ENCODE assay signal across 8 mouse cellular contexts in the genomic region with DNA sequence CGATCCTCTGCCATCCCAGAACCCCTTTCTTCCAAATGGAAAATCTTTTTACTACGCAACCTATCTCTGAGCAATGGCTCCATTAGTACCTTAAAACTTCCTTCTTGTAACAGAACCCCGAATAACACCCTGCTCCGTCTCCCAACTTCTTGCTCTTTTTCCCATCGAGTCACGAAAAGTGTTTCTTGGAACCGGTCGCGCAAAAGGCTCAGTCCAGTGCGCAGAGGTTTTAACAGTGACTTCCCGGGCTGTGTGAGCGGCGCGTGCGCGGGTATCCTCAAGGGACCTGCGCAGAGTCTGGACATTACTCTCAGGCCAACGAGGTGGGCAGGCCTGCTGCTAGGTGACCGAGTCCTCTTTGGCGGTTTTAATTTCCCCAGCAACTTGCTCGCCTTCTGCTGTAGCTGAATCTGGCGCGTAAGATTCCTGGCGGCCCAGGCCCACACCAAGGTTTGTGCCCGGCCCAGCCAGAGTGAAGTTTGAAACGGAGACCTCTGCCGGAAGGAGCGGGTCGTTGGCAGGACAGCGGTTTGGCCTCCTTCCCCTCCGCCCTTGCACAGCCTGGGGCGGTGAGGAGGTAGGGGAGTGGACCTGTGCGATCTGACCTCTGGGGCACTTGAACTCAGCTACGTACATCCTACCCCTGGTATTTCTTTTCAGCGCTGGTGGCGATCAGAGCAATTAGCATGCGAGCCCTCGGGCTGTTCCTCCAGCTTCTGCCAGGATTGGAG.
DNase-seq lines count a peak whose midpoint lies in the region; ATAC-seq and TF ChIP-seq lines count a peak whose summit lies in the region.

No protein-coding gene starts in this region.

- no peaks in the 10 kb centered on the region for H3K36me3 ChIP-seq in heart, embryonic 11.5 days (ENCODE audit: control insufficient read depth, insufficient read depth, low read length)
- H3K36me3 ChIP-seq in kidney, embryonic 15.5 days: no peaks in the 10 kb centered on the region
- no peaks in the 10 kb centered on the region for H3K36me3 ChIP-seq in liver, embryonic 12.5 days
- H3K36me3 ChIP-seq in stomach, embryonic 15.5 days: no peaks in the 10 kb centered on the region

- H3K4me1 ChIP-seq in embryonic fibroblast, embryonic 13.5 days (ENCODE audit: control insufficient read depth, insufficient read depth, low read length): no peaks in the 10 kb centered on the region
- H3K4me1 ChIP-seq in heart, embryonic 11.5 days (ENCODE audit: control insufficient read depth, insufficient read depth, low read length): no peaks in the 10 kb centered on the region
- no peaks in the 10 kb centered on the region for H3K4me1 ChIP-seq in kidney, embryonic 15.5 days
- peaks cover 10% of the 10 kb centered on the region for H3K4me1 ChIP-seq in liver, embryonic 12.5 days
- no peaks in the 10 kb centered on the region for H3K4me1 ChIP-seq in stomach, embryonic 15.5 days

- peak overlapping the region; percentile 34 for H3K27ac ChIP-seq in embryonic fibroblast, embryonic 13.5 days (ENCODE audit: insufficient read depth, low read length)
- H3K27ac ChIP-seq in heart, embryonic 11.5 days (ENCODE audit: low read depth, low read length): peak overlapping the region; percentile 62
- peak overlapping the region; percentile 87 for H3K27ac ChIP-seq in kidney, embryonic 15.5 days
- peak overlapping the region; percentile 72 for H3K27ac ChIP-seq in liver, embryonic 12.5 days
- H3K27ac ChIP-seq in stomach, embryonic 15.5 days: peak overlapping the region; percentile 84

- H3K27me3 ChIP-seq in heart, embryonic 11.5 days (ENCODE audit: control insufficient read depth, insufficient read depth, low read length): no peaks in the 10 kb centered on the region
- H3K27me3 ChIP-seq in kidney, embryonic 15.5 days: no peaks in the 10 kb centered on the region
- H3K27me3 ChIP-seq in liver, embryonic 12.5 days (replicated peaks): no peaks in the 10 kb centered on the region
- no peaks in the 10 kb centered on the region for H3K27me3 ChIP-seq in stomach, embryonic 15.5 days (replicated peaks)

- ATAC-seq in CD4-positive, CD25-positive, alpha-beta regulatory T cell, adult 4 months: peak; percentile 49
- peak; percentile 84 for ATAC-seq in heart, embryonic 11.5 days (replicated peaks; ENCODE audit: insufficient number of reproducible peaks, low FRiP score, low TSS enrichment)
- peak; percentile 95 for ATAC-seq in kidney, embryonic 15.5 days (replicated peaks; ENCODE audit: low FRiP score)
- peak; percentile 89 for ATAC-seq in liver, embryonic 12.5 days
- ATAC-seq in stomach, embryonic 15.5 days (ENCODE audit: insufficient read depth, low FRiP score, low read depth): peak; percentile 86

- H3K4me3 ChIP-seq in embryonic fibroblast, embryonic 13.5 days (ENCODE audit: insufficient read depth, low read length): peak overlapping the region; percentile 59
- peak overlapping the region; percentile 55 for H3K4me3 ChIP-seq in heart, embryonic 11.5 days (ENCODE audit: low read depth, low read length)
- H3K4me3 ChIP-seq in kidney, embryonic 15.5 days (replicated peaks): peak overlapping the region; percentile 64
- peak overlapping the region; percentile 64 for H3K4me3 ChIP-seq in liver, embryonic 12.5 days
- peak overlapping the region; percentile 58 for H3K4me3 ChIP-seq in stomach, embryonic 15.5 days (replicated peaks)

- TF ChIP-seq CTCF in brain, embryonic 14.5 days (IDR thresholded peaks at IDR 0.05; ENCODE audit: borderline replicate concordance, extremely low read depth, insufficient read depth, insufficient read length): peak; percentile 35; the same call in 1 of the 2 replicates
- TF ChIP-seq CTCF in embryonic fibroblast, embryonic 13.5 days (IDR thresholded peaks at IDR 0.05; ENCODE audit: borderline replicate concordance, insufficient read depth, low read length): no peak

- peak; percentile 81 for DNase-seq in brain, embryonic 14.5 days (ENCODE audit: low read depth)
- DNase-seq in natural killer cell, adult 2 months (ENCODE audit: low spot score in 2 of 2): peak; percentile 17 to 21

- TF ChIP-seq POLR2A in brain, embryonic 14.5 days (IDR thresholded peaks at IDR 0.05; ENCODE audit: borderline replicate concordance, extremely low read depth, insufficient read depth, insufficient read length, poor library complexity, severe bottlenecking): no peak
- no peak; the same call in none of the 2 replicates for TF ChIP-seq POLR2A in embryonic fibroblast, embryonic 13.5 days (IDR thresholded peaks at IDR 0.05; ENCODE audit: low read depth, low read length)

- H3K4me2 ChIP-seq in heart, embryonic 11.5 days: peak overlapping the region; percentile 74
- peak overlapping the region; percentile 88 for H3K4me2 ChIP-seq in kidney, embryonic 15.5 days
- peak overlapping the region; percentile 83 for H3K4me2 ChIP-seq in liver, embryonic 12.5 days
- H3K4me2 ChIP-seq in stomach, embryonic 15.5 days: peak overlapping the region; percentile 93

- WGBS in heart, embryonic 11.5 days (ENCODE audit: insufficient replicate concordance): 2% methylated on average over 38 of the region's 38 CpGs
- 1% methylated on average over 38 of the region's 38 CpGs for whole genome bisulfite sequencing in kidney, embryonic 15.5 days
- WGBS in liver, embryonic 12.5 days (ENCODE audit: insufficient replicate concordance): 1% methylated on average over 38 of the region's 38 CpGs
- 2% methylated on average over 38 of the region's 38 CpGs for WGBS in stomach, embryonic 15.5 days

- H3K9me3 ChIP-seq in heart, embryonic 11.5 days (replicated peaks; ENCODE audit: control insufficient read depth, low read length): no peaks in the 10 kb centered on the region
- H3K9me3 ChIP-seq in kidney, embryonic 15.5 days (replicated peaks): no peaks in the 10 kb centered on the region
- H3K9me3 ChIP-seq in liver, embryonic 12.5 days (replicated peaks): no peaks in the 10 kb centered on the region
- no peaks in the 10 kb centered on the region for H3K9me3 ChIP-seq in stomach, embryonic 15.5 days

- peak overlapping the region; percentile 65 for H3K9ac ChIP-seq in heart, embryonic 11.5 days (ENCODE audit: low read depth, low read length)
- peak overlapping the region; percentile 53 for H3K9ac ChIP-seq in kidney, embryonic 15.5 days
- H3K9ac ChIP-seq in liver, embryonic 12.5 days: peak overlapping the region; percentile 75
- peak overlapping the region; percentile 51; the same call in 1 of the 2 replicates for H3K9ac ChIP-seq in stomach, embryonic 15.5 days

Comparison
In these comparisons a context has a peak if more than half of its experiments do, and no peak if none do; other contexts are left out.
1. Peak in every context shown above with its lines: DNase-seq, ATAC-seq, H3K4me3 ChIP-seq and H3K27ac ChIP-seq.
2. H3K27ac ChIP-seq: peak in every context shown above with its lines; median percentile 87 in kidney, embryonic 15.5 days; 84 in stomach, embryonic 15.5 days; 72 in liver, embryonic 12.5 days; 62 in heart, embryonic 11.5 days; 34 in embryonic fibroblast, embryonic 13.5 days.